Mouse (Mus musculus) activated CD4-positive, CD25-positive, alpha-beta regulatory T cell, adult 9 weeks (primary cell): ENCODE results near the gene Obox2. TPM values are rescaled to one million over a fixed set of nuclear protein-coding genes. Genes with fewer than 3 reads are reported as not detected.

Experiments
- polyA plus RNA-seq: library from polyadenylated mRNA; unstranded; fragments of 100-300 nt; shearing (Covaris generic); gene quantifications from one replicate; pipeline ENCODE4 v1.2.1, GENCODE M21; 2017

Obox2 gene
- not detected for polyA plus RNA-seq

DNA sequence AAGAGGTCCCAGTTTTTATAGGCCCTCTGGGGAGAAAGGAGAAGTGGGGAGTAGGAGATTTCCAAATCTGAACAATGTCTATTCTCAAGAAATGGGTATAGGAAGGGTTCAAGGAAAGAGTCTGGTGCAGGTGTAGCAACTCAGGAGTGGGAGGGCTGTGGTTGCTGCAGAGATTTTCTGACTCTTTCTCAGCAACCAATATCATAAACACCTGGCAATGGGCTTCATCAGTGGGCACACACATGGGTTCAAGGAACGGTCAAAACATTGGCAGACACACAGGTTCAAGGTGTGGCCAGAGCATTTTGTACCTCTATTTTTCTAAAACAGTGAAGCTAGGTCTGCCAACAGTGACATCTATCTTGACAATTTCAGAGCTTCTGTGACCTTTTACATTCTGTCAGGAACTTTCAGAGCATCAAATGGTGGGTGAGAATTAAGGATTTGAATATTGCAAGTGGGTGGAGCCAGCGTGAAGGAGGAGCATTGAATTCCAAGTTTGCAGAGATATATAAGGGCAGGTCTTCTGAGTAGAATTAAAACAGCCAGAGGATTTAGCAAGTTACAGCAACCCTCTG, at the start of gene Obox2, which contains the start of gene Obox1:
Gene Obox2, plus strand, starts transcription at position 301 of the 578 bp plus-strand sequence.
Gene Obox1, plus strand, starts transcription at position 528 of the 578 bp plus-strand sequence.

Other genes starting within 250 kb of the Obox2 start
- gene Obox1, start 227 bp downstream of the Obox2 start, polyA plus RNA-seq = not detected